Mouse (Mus musculus) liver, embryonic 11.5 days (tissue): Measurements from ENCODE around the gene Cdh20. TPM values are rescaled to one million over a fixed set of nuclear protein-coding genes. Genes with fewer than 3 reads are reported as not detected.

Experiments
- ATAC-seq: fragments of 200-750 bp; cut with Nextera tagmentation; replicated peaks from 2 replicates; pipeline ENCODE4 v1.8.0; 2017; ENCODE audit warnings: moderate number of reproducible peaks, mild to moderate bottlenecking, moderate TSS enrichment, moderate library complexity; ENCODE audit not compliant: low FRiP score
- DNase-seq: peaks from one replicate; pipeline ENCODE4 v3.0.0-alpha.2; 2017; ENCODE audit warnings: low spot score
- H3K27ac ChIP-seq: fragments of 300-500 bp; sonication (generic); 2 replicates; pipeline ENCODE4 v1.5.1; 2014; ENCODE audit warnings: mild to moderate bottlenecking, low read depth, low read length, control low read depth
- H3K27me3 ChIP-seq: fragments of 300-500 bp; sonication (generic); replicated peaks from 2 replicates; pipeline ENCODE4 v1.6.1; 2014; ENCODE audit warnings: low read length, mixed read lengths; ENCODE audit not compliant: control insufficient read depth, insufficient read depth
- H3K36me3 ChIP-seq: fragments of 300-500 bp; sonication (generic); 2 replicates; pipeline ENCODE4 v1.6.1; 2014; ENCODE audit warnings: mild to moderate bottlenecking, low read length, moderate library complexity, mixed read lengths; ENCODE audit not compliant: control insufficient read depth, insufficient read depth
- H3K4me1 ChIP-seq: fragments of 300-500 bp; sonication (generic); replicated peaks from 2 replicates; pipeline ENCODE4 v1.6.1; 2014; ENCODE audit warnings: low read length, mixed read lengths; ENCODE audit not compliant: control insufficient read depth, insufficient read depth
- H3K4me2 ChIP-seq: fragments of 300-500 bp; sonication (generic); 2 replicates; pipeline ENCODE4 v1.6.1; 2014; ENCODE audit warnings: mild to moderate bottlenecking, control low read depth, moderate library complexity
- H3K4me3 ChIP-seq: fragments of 300-500 bp; sonication (generic); 2 replicates; pipeline ENCODE4 v1.5.1; 2014; ENCODE audit warnings: low read depth, low read length, control low read depth
- H3K9ac ChIP-seq: fragments of 300-500 bp; sonication (generic); 2 replicates; pipeline ENCODE4 v1.6.1; 2014; ENCODE audit warnings: low read depth, low read length, control low read depth
- H3K9me3 ChIP-seq: fragments of 300-500 bp; sonication (generic); 2 replicates; pipeline ENCODE4 v1.6.1; 2016; ENCODE audit warnings: low read length, inconsistent platforms, mixed read lengths; ENCODE audit not compliant: control insufficient read depth
- WGBS: fragments of 180-500 bp; shearing (Covaris S2); extraction: QIAGEN DNeasy Blood & Tissue Kit; methylation state at CpG from one replicate; pipeline ENCODE4 v1.1.7; 2014; 5-methylcytosine and 5-hydroxymethylcytosine counted together
- polyA plus RNA-seq: library from polyadenylated mRNA; unstranded; fragments of >200 nt; fragmentation: Nextera tagmentation; extraction: Ambion mirVana; gene quantifications from 2 replicates; pipeline ENCODE4 v1.2.1, GENCODE M21; 2014

Gene Cdh20
- polyA plus RNA-seq, 1 experiment from 2014 or later, result not detected

DNA sequence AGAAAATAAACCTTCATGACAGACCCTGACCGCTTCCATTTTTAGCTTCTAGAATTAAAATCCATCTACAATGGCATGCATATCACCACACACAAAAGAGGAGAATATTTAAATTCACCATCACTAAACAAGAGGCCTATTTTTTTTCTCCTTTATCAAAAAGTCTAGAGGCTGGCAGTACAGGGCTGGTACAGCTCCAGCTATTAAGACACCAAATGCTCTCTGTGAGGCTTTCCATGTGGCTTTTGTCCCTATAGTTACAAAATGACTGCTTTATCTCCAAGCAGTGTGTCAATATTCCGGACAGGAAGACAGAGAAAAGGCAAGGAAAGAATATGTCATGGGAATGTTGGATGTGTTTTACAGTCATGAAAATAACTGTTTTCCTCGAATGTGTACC is 27.8 kb downstream of the Cdh20 start:
- Histone ChIP-seq H3K9me3 (no peaks in the 10 kb centered on the region), H3K27me3 (no peaks in the 10 kb centered on the region), H3K36me3 (no peaks in the 10 kb centered on the region), H3K4me1 (no peaks in the 10 kb centered on the region), H3K4me3 (no peak overlapping the region), H3K9ac (no peak overlapping the region), H3K4me2 (no peak overlapping the region), H3K27ac (no peak overlapping the region)
- DNase-seq (no peak), ATAC-seq (no peak)
- 68% methylated on average over 3 of the region's 3 CpGs for WGBS

- Histone ChIP-seq H3K4me2 (no peak overlapping the region), H3K27me3 (no peaks in the 10 kb centered on the region), H3K4me1 (no peaks in the 10 kb centered on the region), H3K36me3 (no peaks in the 10 kb centered on the region), H3K27ac (no peak overlapping the region), H3K4me3 (no peak overlapping the region), H3K9me3 (no peaks in the 10 kb centered on the region), H3K9ac (no peak overlapping the region)
- WGBS, result 57% methylated on average over 4 of the region's 4 CpGs
- no peak for DNase-seq
- ATAC-seq, result no peak
Observed at GRCm38 (mm10) chr1:104797139-104797538, 28.8 kb downstream of the Cdh20 start.

- H3K9ac ChIP-seq, result no peak overlapping the region
- H3K4me2 ChIP-seq, result no peak overlapping the region
- no peaks in the 10 kb centered on the region for H3K36me3 ChIP-seq
- ATAC-seq (no peak), DNase-seq (no peak)
- H3K27ac ChIP-seq, result no peak overlapping the region
- no peaks in the 10 kb centered on the region for H3K9me3 ChIP-seq
- H3K4me1 ChIP-seq, result no peaks in the 10 kb centered on the region
- 90% methylated on average over 6 of the region's 6 CpGs for WGBS
- H3K4me3 ChIP-seq, result no peak overlapping the region
- H3K27me3 ChIP-seq, result no peaks in the 10 kb centered on the region
Observed at GRCm38 (mm10) chr1:104804746-104805145, 36.4 kb downstream of the Cdh20 start.

GRCm38 (mm10) chr1:104807214-104807613 is 38.9 kb downstream of the Cdh20 start:
- no peaks in the 10 kb centered on the region for H3K9me3 ChIP-seq
- 91% methylated on average over 2 of the region's 2 CpGs for WGBS
- H3K4me3 ChIP-seq, result no peak overlapping the region
- no peaks in the 10 kb centered on the region for H3K36me3 ChIP-seq
- no peak for ATAC-seq
- H3K4me2 ChIP-seq, result no peak overlapping the region
- DNase-seq, result no peak
- no peak overlapping the region for H3K27ac ChIP-seq
- no peaks in the 10 kb centered on the region for H3K4me1 ChIP-seq
- no peaks in the 10 kb centered on the region for H3K27me3 ChIP-seq
- no peak overlapping the region for H3K9ac ChIP-seq

DNA sequence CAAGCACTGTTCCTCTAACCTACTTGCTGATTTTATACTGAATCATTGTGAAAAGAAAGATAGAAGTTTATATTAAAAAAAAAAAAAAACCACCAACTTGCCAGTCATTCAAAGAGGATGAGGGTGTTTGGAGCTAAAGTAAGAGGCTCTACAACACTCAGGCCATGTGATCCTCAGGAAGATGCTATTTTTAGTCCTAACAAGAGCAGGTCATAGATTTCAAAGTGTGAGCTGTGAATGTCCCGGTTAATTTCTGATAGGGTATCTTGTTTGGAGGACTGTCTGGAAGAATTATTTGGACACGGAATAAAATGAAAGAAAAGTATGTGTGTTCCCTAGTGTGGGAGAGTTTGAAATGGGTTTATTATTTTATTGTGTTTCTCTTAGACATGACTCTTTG is 49.2 kb downstream of the Cdh20 start:
- 78% methylated on average over 2 of the region's 2 CpGs for WGBS
- H3K27me3 ChIP-seq, result no peaks in the 10 kb centered on the region
- no peaks in the 10 kb centered on the region for H3K4me1 ChIP-seq
- no peaks in the 10 kb centered on the region for H3K9me3 ChIP-seq
- no peak overlapping the region for H3K4me2 ChIP-seq
- DNase-seq, result no peak
- no peak overlapping the region for H3K27ac ChIP-seq
- ATAC-seq, result no peak
- no peaks in the 10 kb centered on the region for H3K36me3 ChIP-seq
- no peak overlapping the region for H3K4me3 ChIP-seq
- H3K9ac ChIP-seq, result no peak overlapping the region

GRCm38 (mm10) chr1:104828106-104828505 is 59.8 kb downstream of the Cdh20 start:
- DNase-seq, result no peak

DNA sequence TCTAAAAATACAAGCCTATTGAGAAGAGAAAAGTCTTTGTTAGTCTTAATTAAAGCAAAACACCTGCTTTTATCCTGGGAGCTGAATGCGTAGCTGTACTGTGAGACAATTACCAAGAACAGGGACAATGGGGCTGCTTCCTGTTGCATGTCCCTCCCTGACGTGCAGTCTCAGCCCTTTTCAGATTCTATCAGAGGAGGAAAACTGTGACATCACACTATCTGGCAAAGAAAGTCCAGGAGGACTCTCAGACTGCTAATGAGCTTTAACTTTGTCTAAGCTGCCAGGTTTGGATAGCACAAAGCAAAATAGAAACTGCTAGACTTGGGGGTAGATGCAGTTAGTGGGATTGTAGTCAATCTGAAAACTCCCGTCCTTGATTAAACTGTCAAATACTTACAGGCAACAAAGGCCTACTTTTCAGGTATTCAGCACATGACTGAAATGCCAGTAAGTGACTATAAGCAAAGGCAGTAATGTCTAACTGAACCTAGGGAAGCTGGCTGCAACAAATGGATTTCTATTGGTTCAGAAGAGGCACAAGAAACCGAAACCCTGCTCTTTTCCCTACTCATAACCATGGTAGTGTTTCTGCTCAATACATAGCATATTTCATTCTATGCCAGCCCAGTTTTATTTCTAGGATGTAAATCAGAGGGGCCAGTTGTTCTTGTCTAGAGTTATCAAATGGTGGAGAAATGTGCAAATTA is 70.0 kb downstream of the Cdh20 start:
- H3K9ac ChIP-seq, result no peak overlapping the region
- no peak overlapping the region for H3K27ac ChIP-seq
- no peak for DNase-seq
- WGBS, result 57% methylated on average over 4 of the region's 4 CpGs
- no peaks in the 10 kb centered on the region for H3K36me3 ChIP-seq
- no peak overlapping the region for H3K4me3 ChIP-seq
- no peak for ATAC-seq
- no peaks in the 10 kb centered on the region for H3K4me1 ChIP-seq
- no peak overlapping the region for H3K4me2 ChIP-seq
- H3K27me3 ChIP-seq, result no peaks in the 10 kb centered on the region
- H3K9me3 ChIP-seq, result no peaks in the 10 kb centered on the region

More at GRCm38 (mm10) chr1:104828106-104828505, 59.8 kb downstream of the Cdh20 start:
- Histone ChIP-seq H3K4me1 (no peaks in the 10 kb centered on the region), H3K4me2 (no peak overlapping the region), H3K9me3 (no peaks in the 10 kb centered on the region), H3K9ac (no peak overlapping the region), H3K27me3 (no peaks in the 10 kb centered on the region), H3K36me3 (no peaks in the 10 kb centered on the region), H3K4me3 (no peak overlapping the region), H3K27ac (no peak overlapping the region)
- WGBS, result 67% methylated on average over 2 of the region's 2 CpGs
- no peak for ATAC-seq

- H3K4me2 ChIP-seq, result no peak overlapping the region
- no peaks in the 10 kb centered on the region for H3K9me3 ChIP-seq
- no peak overlapping the region for H3K27ac ChIP-seq
- H3K9ac ChIP-seq, result no peak overlapping the region
- H3K4me3 ChIP-seq, result no peak overlapping the region
- DNase-seq (no peak), ATAC-seq (no peak)
- no peaks in the 10 kb centered on the region for H3K4me1 ChIP-seq
- no peaks in the 10 kb centered on the region for H3K36me3 ChIP-seq
- H3K27me3 ChIP-seq, result no peaks in the 10 kb centered on the region
Observed at GRCm38 (mm10) chr1:104839051-104839450, 70.7 kb downstream of the Cdh20 start.

DNA sequence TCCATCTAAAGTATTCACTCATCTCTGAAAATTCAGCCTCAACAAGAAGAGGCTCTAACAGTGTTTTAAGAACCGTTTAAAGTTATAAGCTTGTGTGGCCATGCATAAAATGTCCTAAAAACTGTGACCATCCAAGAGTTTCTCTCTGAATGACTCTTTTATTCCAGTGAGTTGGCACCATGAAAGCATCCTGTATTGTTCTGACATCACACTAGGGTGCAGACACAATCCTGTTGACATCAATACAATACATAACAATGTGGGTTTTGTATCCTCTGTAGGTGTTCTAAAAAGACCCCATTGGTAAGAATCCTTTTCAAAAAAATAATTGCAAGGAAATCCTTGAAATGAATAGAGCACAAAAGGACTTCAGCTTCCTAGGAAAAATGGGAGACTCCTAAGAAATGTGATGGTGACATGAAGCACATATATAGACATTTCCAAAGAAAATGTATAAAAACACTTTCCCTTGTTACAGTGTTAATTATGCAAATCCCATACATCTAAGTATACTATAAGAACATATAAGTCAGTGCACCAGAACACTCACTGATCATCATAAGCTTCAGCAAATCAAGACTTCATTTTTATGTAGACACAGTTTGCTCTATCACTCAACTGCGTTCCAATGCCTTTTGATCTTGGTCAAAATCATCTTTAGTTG is 80.1 kb downstream of the Cdh20 start:
- WGBS, result 73% methylated on average over 2 of the region's 2 CpGs
- no peaks in the 10 kb centered on the region for H3K4me1 ChIP-seq
- H3K36me3 ChIP-seq, result no peaks in the 10 kb centered on the region
- DNase-seq (no peak), ATAC-seq (no peak)
- no peaks in the 10 kb centered on the region for H3K27me3 ChIP-seq
- H3K4me3 ChIP-seq, result no peak overlapping the region
- H3K9ac ChIP-seq, result no peak overlapping the region
- H3K4me2 ChIP-seq, result no peak overlapping the region
- H3K9me3 ChIP-seq, result no peaks in the 10 kb centered on the region
- no peak overlapping the region for H3K27ac ChIP-seq
